Mouse (Mus musculus) heart, embryonic 11.5 days (tissue): ENCODE measurements at regions not wholly inside any gene's neighbourhood (a gene's known extent, or its start where the extent isn't known, plus 50 kb on each side); places are given as distances from the start of the nearest gene placed in this dataset.
A peak's percentile ranks its signal among the peaks of the same experiment; 100 is the strongest.

ENCODE experiments used
- ATAC-seq: fragments of 200-750 bp; cut with Nextera tagmentation; replicated peaks from 2 replicates; pipeline ENCODE4 v1.8.0; 2017; ENCODE audit warnings: moderate library complexity; ENCODE audit not compliant: insufficient number of reproducible peaks, low FRiP score, low TSS enrichment
- H3K27ac ChIP-seq: fragments of 300-500 bp; sonication (generic); 2 replicates; pipeline ENCODE4 v1.5.1; 2014; ENCODE audit warnings: mild to moderate bottlenecking, low read depth, low read length
- H3K27me3 ChIP-seq: fragments of 300-500 bp; sonication (generic); 2 replicates; pipeline ENCODE4 v1.6.1; 2014; ENCODE audit warnings: mild to moderate bottlenecking, low read length, mixed read lengths; ENCODE audit not compliant: control insufficient read depth, insufficient read depth
- H3K36me3 ChIP-seq: fragments of 300-500 bp; sonication (generic); 2 replicates; pipeline ENCODE4 v1.6.1; 2014; ENCODE audit warnings: mild to moderate bottlenecking, low read length, moderate library complexity, mixed read lengths; ENCODE audit not compliant: control insufficient read depth, insufficient read depth
- H3K4me1 ChIP-seq: fragments of 300-500 bp; sonication (generic); 2 replicates; pipeline ENCODE4 v1.6.1; 2014; ENCODE audit warnings: low read length; ENCODE audit not compliant: control insufficient read depth, insufficient read depth
- H3K4me2 ChIP-seq: fragments of 300-500 bp; sonication (generic); 2 replicates; pipeline ENCODE4 v1.6.1; 2014; ENCODE audit warnings: mild to moderate bottlenecking, moderate library complexity
- H3K4me3 ChIP-seq: fragments of 300-500 bp; sonication (generic); 2 replicates; pipeline ENCODE4 v1.5.1; 2014; ENCODE audit warnings: low read depth, low read length
- H3K9ac ChIP-seq: fragments of 300-500 bp; sonication (generic); 2 replicates; pipeline ENCODE4 v1.6.1; 2014; ENCODE audit warnings: mild to moderate bottlenecking, low read depth, low read length, moderate library complexity
- H3K9me3 ChIP-seq: fragments of 300-500 bp; sonication (generic); replicated peaks from 2 replicates; pipeline ENCODE4 v1.6.1; 2016; ENCODE audit warnings: low read length; ENCODE audit not compliant: control insufficient read depth
- WGBS: fragments of 180-500 bp; shearing (Covaris S2); extraction: QIAGEN DNeasy Blood & Tissue Kit; methylation state at CpG from one replicate; pipeline ENCODE4 v1.1.7; 2014; ENCODE audit not compliant: insufficient replicate concordance; 5-methylcytosine and 5-hydroxymethylcytosine counted together

DNA sequence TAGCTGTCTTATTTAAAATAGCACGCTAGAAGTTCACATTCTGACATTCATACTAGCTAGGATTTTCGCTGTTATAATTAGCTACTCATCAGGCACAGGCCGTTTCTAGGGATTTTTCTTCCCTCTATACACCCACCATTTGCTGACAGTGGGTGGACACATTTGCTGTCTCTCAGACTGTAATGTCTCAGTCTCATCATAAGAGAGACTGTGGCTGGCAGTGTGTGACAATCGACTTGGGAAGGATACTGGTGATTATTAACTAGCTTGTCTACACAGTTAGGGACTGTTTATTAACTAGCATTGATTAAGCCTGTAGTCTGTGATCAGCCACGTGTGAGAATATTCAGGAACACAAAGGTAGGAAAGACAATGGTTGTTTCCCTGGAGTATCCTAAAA, 208.0 kb upstream of the Btbd3 start:
- no peak for ATAC-seq
- no peak overlapping the region for H3K27ac ChIP-seq
- H3K9ac ChIP-seq = no peak overlapping the region
- WGBS = 74% methylated on average over 5 of the region's 5 CpGs
- no peaks in the 10 kb centered on the region for H3K4me1 ChIP-seq
- no peaks in the 10 kb centered on the region for H3K9me3 ChIP-seq
- H3K4me2 ChIP-seq = no peak overlapping the region
- H3K4me3 ChIP-seq = no peak overlapping the region
- no peaks in the 10 kb centered on the region for H3K36me3 ChIP-seq
- H3K27me3 ChIP-seq = no peaks in the 10 kb centered on the region

DNA sequence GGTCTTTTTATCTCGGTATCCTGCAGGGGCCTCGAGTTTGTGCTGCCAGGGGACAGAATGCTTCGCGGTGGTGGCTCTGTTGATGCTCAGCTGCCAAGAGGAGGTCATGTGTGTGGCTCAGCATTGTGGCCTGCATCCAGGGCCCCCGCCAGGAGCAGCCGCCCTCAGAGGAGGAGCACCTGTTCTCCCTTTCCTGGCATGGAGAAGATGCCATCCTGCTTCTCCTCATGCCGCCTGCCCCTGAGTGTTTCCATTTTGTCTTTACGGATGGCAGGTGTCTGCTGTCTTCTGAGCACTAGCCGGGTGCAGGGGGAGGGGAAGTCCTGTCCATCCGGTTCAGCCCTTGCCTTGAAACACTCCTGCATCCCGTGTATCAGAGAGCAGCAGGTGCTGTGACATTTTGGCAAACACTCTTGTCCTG, 208.6 kb upstream of the Btbd3 start:
- WGBS = 26% methylated on average over 11 of the region's 11 CpGs
- no peak for ATAC-seq

GRCm38 (mm10) chr2:138047361-138047760, 209.0 kb upstream of the Btbd3 start:
- Histone ChIP-seq H3K27me3 (no peaks in the 10 kb centered on the region), H3K9me3 (no peaks in the 10 kb centered on the region), H3K36me3 (no peaks in the 10 kb centered on the region), H3K27ac (no peak overlapping the region), H3K4me3 (no peak overlapping the region), H3K9ac (no peak overlapping the region), H3K4me1 (no peaks in the 10 kb centered on the region), H3K4me2 (no peak overlapping the region)
- 65% methylated on average over 10 of the region's 10 CpGs for WGBS
- ATAC-seq = no peak

More for the DNA sequence above, 208.6 kb upstream of the Btbd3 start:
- Histone ChIP-seq H3K4me1 (no peaks in the 10 kb centered on the region), H3K27me3 (no peaks in the 10 kb centered on the region), H3K9ac (no peak overlapping the region), H3K4me2 (0 out of 2 replicates have a peak overlapping the region, but pooled peaks have one; percentile 4), H3K36me3 (no peaks in the 10 kb centered on the region), H3K4me3 (no peak overlapping the region), H3K9me3 (no peaks in the 10 kb centered on the region), H3K27ac (no peak overlapping the region)

GRCm38 (mm10) chr2:138046918-138047317, 209.4 kb upstream of the Btbd3 start:
- ATAC-seq = no peak
- Histone ChIP-seq H3K36me3 (no peaks in the 10 kb centered on the region), H3K4me1 (no peaks in the 10 kb centered on the region), H3K4me2 (no peak overlapping the region), H3K9ac (no peak overlapping the region), H3K9me3 (no peaks in the 10 kb centered on the region), H3K27ac (no peak overlapping the region), H3K4me3 (no peak overlapping the region), H3K27me3 (no peaks in the 10 kb centered on the region)
- 83% methylated on average over 3 of the region's 3 CpGs for WGBS

GRCm38 (mm10) chr2:138045933-138046642, 210.3 kb upstream of the Btbd3 start:
- Histone ChIP-seq H3K4me1 (no peaks in the 10 kb centered on the region), H3K27me3 (no peaks in the 10 kb centered on the region), H3K27ac (no peak overlapping the region), H3K36me3 (no peaks in the 10 kb centered on the region), H3K9ac (no peak overlapping the region), H3K9me3 (no peaks in the 10 kb centered on the region), H3K4me3 (no peak overlapping the region), H3K4me2 (no peak overlapping the region)
- ATAC-seq = no peak
- 46% methylated on average over 5 of the region's 5 CpGs for WGBS

DNA sequence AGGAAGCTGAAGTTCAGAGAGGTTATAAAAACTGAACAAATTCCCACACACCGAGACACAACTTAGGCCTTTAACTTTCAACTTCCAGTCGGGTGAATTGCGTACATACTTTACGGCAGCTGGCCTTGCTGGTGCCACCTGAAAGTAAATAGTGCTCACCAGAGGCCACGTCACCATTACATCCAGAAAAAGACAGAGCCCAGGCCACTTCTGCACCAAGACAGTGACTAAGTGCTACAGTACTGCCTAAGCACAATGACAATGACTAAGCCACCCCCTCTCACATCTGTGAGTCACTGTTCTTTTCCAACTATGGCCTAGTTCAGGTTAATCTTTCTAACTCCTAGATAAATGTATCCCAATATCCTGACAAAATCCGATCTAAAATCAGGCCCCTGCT, 215.7 kb upstream of the Btbd3 start:
- H3K27ac ChIP-seq = no peak overlapping the region
- H3K4me2 ChIP-seq = no peak overlapping the region
- no peak overlapping the region for H3K9ac ChIP-seq
- no peaks in the 10 kb centered on the region for H3K27me3 ChIP-seq
- no peak overlapping the region for H3K4me3 ChIP-seq
- ATAC-seq = no peak
- H3K4me1 ChIP-seq = no peaks in the 10 kb centered on the region
- H3K36me3 ChIP-seq = no peaks in the 10 kb centered on the region
- H3K9me3 ChIP-seq = no peaks in the 10 kb centered on the region
- 72% methylated on average over 6 of the region's 6 CpGs for WGBS

GRCm38 (mm10) chr2:138040302-138040701, 216.1 kb upstream of the Btbd3 start:
- no peak for ATAC-seq
- Histone ChIP-seq H3K27ac (no peak overlapping the region), H3K36me3 (no peaks in the 10 kb centered on the region), H3K4me1 (no peaks in the 10 kb centered on the region), H3K4me2 (no peak overlapping the region), H3K9me3 (no peaks in the 10 kb centered on the region), H3K4me3 (no peak overlapping the region), H3K9ac (no peak overlapping the region), H3K27me3 (no peaks in the 10 kb centered on the region)
- WGBS = 75% methylated on average over 5 of the region's 5 CpGs

DNA sequence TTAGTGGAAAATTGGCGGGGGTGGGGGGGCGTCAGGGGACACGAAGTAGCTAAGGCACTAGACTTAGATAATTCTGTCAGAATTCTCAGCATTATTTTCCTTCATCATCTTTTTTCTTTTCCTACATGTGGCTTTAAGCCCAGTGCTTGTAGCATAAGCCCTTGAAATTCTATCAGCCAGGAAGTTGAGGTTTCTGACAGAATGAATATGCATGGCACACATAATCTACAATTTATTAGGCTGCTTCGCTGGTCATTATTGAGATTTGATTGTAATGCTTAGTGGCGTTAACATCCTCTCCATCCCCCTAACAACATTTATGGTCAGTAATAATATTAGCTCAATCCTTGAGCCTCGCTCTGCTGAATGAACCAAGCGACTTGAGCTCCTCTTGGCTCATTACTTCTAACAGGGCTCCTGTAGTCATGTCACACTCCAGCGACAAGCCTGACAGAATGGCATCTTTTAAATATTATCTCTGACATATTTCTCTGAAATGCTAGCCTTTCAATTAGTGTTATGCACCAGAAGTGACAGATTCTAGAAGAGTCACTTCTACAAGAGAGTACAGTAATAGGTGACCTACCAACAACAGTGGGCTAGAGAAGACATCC, 222.1 kb upstream of the Btbd3 start:
- no peak overlapping the region for H3K9ac ChIP-seq
- H3K36me3 ChIP-seq = no peaks in the 10 kb centered on the region
- no peaks in the 10 kb centered on the region for H3K9me3 ChIP-seq
- no peak for ATAC-seq
- no peak overlapping the region for H3K27ac ChIP-seq
- no peak overlapping the region for H3K4me2 ChIP-seq
- no peaks in the 10 kb centered on the region for H3K27me3 ChIP-seq
- 90% methylated on average over 8 of the region's 8 CpGs for WGBS
- no peak overlapping the region for H3K4me3 ChIP-seq
- no peaks in the 10 kb centered on the region for H3K4me1 ChIP-seq
